Mouse (Mus musculus) myocyte (in vitro differentiated cells): Measurements from ENCODE around the gene Srrm3. TPM values are rescaled to one million over a fixed set of nuclear protein-coding genes. Genes with fewer than 3 reads are reported as not detected.

ENCODE experiments used
- H3K27me3 ChIP-seq: one replicate; pipeline ENCODE4 v1.6.1; 2011; ENCODE audit not compliant: control insufficient read depth, insufficient read depth, insufficient read length
- H3K36me3 ChIP-seq: one replicate; pipeline ENCODE4 v1.6.1; 2011; ENCODE audit not compliant: control insufficient read depth, insufficient read depth
- H3K4me2 ChIP-seq: one replicate; pipeline ENCODE4 v1.6.1; 2011; ENCODE audit warnings: low read depth, control low read depth
- H3K4me3 ChIP-seq: one replicate; pipeline ENCODE4 v1.5.1; 2011; ENCODE audit warnings: mild to moderate bottlenecking, control low read depth, moderate library complexity
- H3K79me2 ChIP-seq: one replicate; pipeline ENCODE4 v1.6.1; 2011; ENCODE audit not compliant: control insufficient read depth, insufficient read depth
- H3ac ChIP-seq: one replicate; pipeline ENCODE4 v1.6.1; 2011; ENCODE audit not compliant: control insufficient read depth, insufficient read length
- CEBPB ChIP-seq: IDR thresholded peaks from 2 replicates; pipeline ENCODE4 v1.6.1; 2011; ENCODE audit warnings: mild to moderate bottlenecking, moderate library complexity; ENCODE audit not compliant: poor library complexity, insufficient read depth, severe bottlenecking
- E2F4 ChIP-seq: IDR thresholded peaks from one replicate; pipeline ENCODE4 v1.6.1; 2011; ENCODE audit warnings: mild to moderate bottlenecking, control low read depth, moderate library complexity; ENCODE audit not compliant: insufficient read depth
- MAX ChIP-seq: IDR thresholded peaks from one replicate; pipeline ENCODE4 v1.6.1; 2011; ENCODE audit warnings: low read depth, mild to moderate bottlenecking, control low read depth
- MYOD1 ChIP-seq, 3 experiments: IDR thresholded peaks; one replicate each; pipeline ENCODE4 v1.6.1; 2011; ENCODE audit warnings: control low read depth in 2 of 3, low read depth in 2 of 3, mild to moderate bottlenecking in 2 of 3, moderate library complexity in 1 of 3; ENCODE audit not compliant: insufficient read length in 2 of 3, control insufficient read depth in 1 of 3
- MYOG ChIP-seq, 3 experiments: IDR thresholded peaks; one replicate each; pipeline ENCODE4 v1.6.1; 2011; ENCODE audit warnings: control low read depth in 2 of 3, low read depth in 2 of 3, mild to moderate bottlenecking in 2 of 3; ENCODE audit not compliant: insufficient read length in 2 of 3, control insufficient read depth in 1 of 3, insufficient read depth in 1 of 3
- POLR2A ChIP-seq: IDR thresholded peaks from one replicate; pipeline ENCODE4 v1.6.1; 2011; ENCODE audit warnings: low read depth, mild to moderate bottlenecking, control low read depth, moderate library complexity; ENCODE audit not compliant: insufficient read length
- POLR2AphosphoS2 ChIP-seq: IDR thresholded peaks from one replicate; pipeline ENCODE4 v1.6.1; 2011; ENCODE audit warnings: low read depth, control low read depth; ENCODE audit not compliant: insufficient read length
- REST ChIP-seq: IDR thresholded peaks from one replicate; pipeline ENCODE4 v1.6.1; 2011; ENCODE audit warnings: mild to moderate bottlenecking, control low read depth, moderate library complexity; ENCODE audit not compliant: insufficient read depth, insufficient read length
- SRF ChIP-seq: IDR thresholded peaks from one replicate; pipeline ENCODE4 v1.6.1; 2011; ENCODE audit warnings: low read depth; ENCODE audit not compliant: control insufficient read depth, insufficient read length
- TCF12 ChIP-seq: IDR thresholded peaks from one replicate; pipeline ENCODE4 v1.6.1; 2011; ENCODE audit warnings: mild to moderate bottlenecking, control low read depth; ENCODE audit not compliant: poor library complexity, insufficient read depth, severe bottlenecking
- TCF3 ChIP-seq: IDR thresholded peaks from one replicate; pipeline ENCODE4 v1.6.1; 2011; ENCODE audit warnings: low read depth, control low read depth; ENCODE audit not compliant: insufficient read length
- USF1 ChIP-seq: IDR thresholded peaks from one replicate; pipeline ENCODE4 v1.6.1; 2011; ENCODE audit warnings: low read depth, mild to moderate bottlenecking, control low read depth, moderate library complexity
- polyA plus RNA-seq: library from polyadenylated mRNA; unstranded; fragments of >200 nt; fragmentation: generic; extraction: Trizol; gene quantifications from one replicate; pipeline ENCODE4 v1.2.1, GENCODE M21; 2012; ENCODE audit warnings: missing spikeins

The Srrm3 gene
- polyA plus RNA-seq, 1 experiment = not detected

- Histone ChIP-seq H3K4me2 (no peak overlapping the region), H3ac (no peak overlapping the region), H3K4me3 (no peak overlapping the region), H3K27me3 (no peaks in the 10 kb centered on the region), H3K79me2 (peaks cover 19% of the 10 kb centered on the region), H3K36me3 (peaks cover 17% of the 10 kb centered on the region)
- TF ChIP-seq REST = no peak
- TF ChIP-seq CEBPB = no peak
- no peak for TF ChIP-seq E2F4
- no peak for TF ChIP-seq MAX
- TF ChIP-seq MYOG (IDR thresholded peaks at IDR 0.05; ENCODE audit: control insufficient read depth in 1 of 3, insufficient read depth in 1 of 3, insufficient read length in 2 of 3, low read depth in 2 of 3) = peak in 1 of 3 experiments; percentile 14
- TF ChIP-seq TCF12 = no peak
- no peak for TF ChIP-seq POLR2A
- TF ChIP-seq USF1 = no peak
- TF ChIP-seq SRF = no peak
- no peak for TF ChIP-seq TCF3
- TF ChIP-seq POLR2AphosphoS2 = peak; percentile 88
- TF ChIP-seq MYOD1 (IDR thresholded peaks at IDR 0.05; ENCODE audit: control insufficient read depth in 1 of 3, insufficient read length in 2 of 3, low read depth in 2 of 3) = no peak
Measured at GRCm38 (mm10) chr5:135903551-135904151, 97.0 kb downstream of the Srrm3 start.

- H3ac ChIP-seq = no peak overlapping the region
- no peak overlapping the region for H3K4me3 ChIP-seq
- no peak for TF ChIP-seq MYOG (IDR thresholded peaks at IDR 0.05; ENCODE audit: control insufficient read depth in 1 of 3, insufficient read depth in 1 of 3, insufficient read length in 2 of 3, low read depth in 2 of 3)
- no peak for TF ChIP-seq SRF
- TF ChIP-seq POLR2AphosphoS2 = no peak
- no peak for TF ChIP-seq CEBPB
- no peak for TF ChIP-seq USF1
- no peak for TF ChIP-seq MAX
- TF ChIP-seq REST = no peak
- TF ChIP-seq POLR2A = no peak
- peaks cover 18% of the 10 kb centered on the region for H3K36me3 ChIP-seq
- H3K27me3 ChIP-seq = no peaks in the 10 kb centered on the region
- peaks cover 25% of the 10 kb centered on the region for H3K79me2 ChIP-seq
- H3K4me2 ChIP-seq = no peak overlapping the region
Measured at GRCm38 (mm10) chr5:135904259-135904658, 97.6 kb downstream of the Srrm3 start.

- Histone ChIP-seq H3K4me3 (no peak overlapping the region), H3ac (no peak overlapping the region), H3K27me3 (no peaks in the 10 kb centered on the region), H3K36me3 (peaks cover 31% of the 10 kb centered on the region), H3K4me2 (no peak overlapping the region), H3K79me2 (peaks cover 38% of the 10 kb centered on the region)
- TF ChIP-seq POLR2AphosphoS2 = peak; percentile 47
- TF ChIP-seq E2F4 = no peak
Measured at GRCm38 (mm10) chr5:135905320-135906225, 98.9 kb downstream of the Srrm3 start.

DNA sequence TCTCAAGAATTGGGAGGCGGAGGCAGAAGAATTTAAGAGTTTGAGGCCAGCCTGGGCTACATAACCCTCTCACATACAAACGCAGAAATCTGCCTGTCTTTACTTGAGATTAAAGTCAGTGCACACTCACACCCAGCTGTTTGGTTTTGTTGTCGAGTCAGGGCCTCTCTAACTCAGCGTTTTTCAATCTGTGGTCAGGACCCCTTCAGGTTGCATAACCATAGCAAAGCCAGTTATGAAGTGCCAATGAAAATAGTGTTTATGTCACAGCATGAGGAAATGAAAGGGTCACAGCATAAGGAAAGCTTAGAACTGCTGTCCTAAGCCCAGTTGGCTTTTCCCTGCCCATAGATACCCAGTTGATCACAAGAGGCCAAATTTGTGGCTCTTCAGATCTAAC lies 100.2 kb downstream of the Srrm3 start:
- TF ChIP-seq POLR2A (peak; percentile 5), MYOG (IDR thresholded peaks at IDR 0.05; ENCODE audit: control insufficient read depth in 1 of 3, insufficient read depth in 1 of 3, insufficient read length in 2 of 3, low read depth in 2 of 3) (no peak)
- Histone ChIP-seq H3ac (no peak overlapping the region), H3K4me2 (peak overlapping the region; percentile 37), H3K79me2 (peaks cover 51% of the 10 kb centered on the region), H3K36me3 (peaks cover 38% of the 10 kb centered on the region), H3K27me3 (no peaks in the 10 kb centered on the region), H3K4me3 (no peak overlapping the region)

GRCm38 (mm10) chr5:135907256-135907655 lies 100.6 kb downstream of the Srrm3 start:
- Histone ChIP-seq H3K4me2 (peak overlapping the region; percentile 37), H3K27me3 (no peaks in the 10 kb centered on the region), H3K4me3 (no peak overlapping the region), H3K36me3 (peaks cover 38% of the 10 kb centered on the region), H3ac (no peak overlapping the region), H3K79me2 (peaks cover 55% of the 10 kb centered on the region)
- TF ChIP-seq REST (no peak), POLR2A (no peak), MYOG (IDR thresholded peaks at IDR 0.05; ENCODE audit: control insufficient read depth in 1 of 3, insufficient read depth in 1 of 3, insufficient read length in 2 of 3, low read depth in 2 of 3) (peak in 2 of 3 experiments; percentile 24 to 58), MYOD1 (IDR thresholded peaks at IDR 0.05; ENCODE audit: control insufficient read depth in 1 of 3, insufficient read length in 2 of 3, low read depth in 2 of 3) (peak in 2 of 3 experiments; percentile 15 to 57)
